Mouse (Mus musculus): ENCODE measurements around the gene Zmym3. TPM values are rescaled to one million over a fixed set of nuclear protein-coding genes. Genes with fewer than 3 reads are reported as not detected.

The Zmym3 gene
- polyA plus RNA-seq, 1 experiment = 11.8 TPM

- TF ChIP-seq POLR2A (IDR thresholded peaks at IDR 0.05; ENCODE audit: low read depth, low read length) = no peak
- TF ChIP-seq CTCF (IDR thresholded peaks at IDR 0.05; ENCODE audit: extremely low read depth, insufficient read length, insufficient replicate concordance, low read depth, low read length) = no peak
- peaks cover 2% of the 10 kb centered on the region; the same call in 1 of the 2 replicates for H3K36me3 ChIP-seq (ENCODE audit: control insufficient read depth, insufficient read depth, low read length)
- WGBS = 49% methylated on average over 5 of the region's 5 CpGs
- no peak overlapping the region for H3K4me3 ChIP-seq (ENCODE audit: low read depth, low read length)
- no peak overlapping the region for H3K27ac ChIP-seq (ENCODE audit: insufficient read depth, low read depth, low read length)
- no peaks in the 10 kb centered on the region for H3K4me1 ChIP-seq (ENCODE audit: control insufficient read depth, insufficient read depth, insufficient read length, low read length)
- H3K27me3 ChIP-seq (ENCODE audit: control insufficient read depth, insufficient read depth, low read length) = no peaks in the 10 kb centered on the region
Measured at GRCm38 (mm10) chrX:101388866-101389537, 31.6 kb downstream of the Zmym3 start.

- no peak for TF ChIP-seq POLR2A (IDR thresholded peaks at IDR 0.05; ENCODE audit: low read depth, low read length)
- Histone ChIP-seq H3K4me3 (ENCODE audit: low read depth, low read length) (no peak overlapping the region), H3K27ac (ENCODE audit: insufficient read depth, low read depth, low read length) (no peak overlapping the region), H3K36me3 (ENCODE audit: control insufficient read depth, insufficient read depth, low read length) (peaks cover 2% of the 10 kb centered on the region; the same call in 1 of the 2 replicates), H3K4me1 (ENCODE audit: control insufficient read depth, insufficient read depth, insufficient read length, low read length) (no peaks in the 10 kb centered on the region), H3K27me3 (ENCODE audit: control insufficient read depth, insufficient read depth, low read length) (no peaks in the 10 kb centered on the region)
- 62% methylated on average over 4 of the region's 4 CpGs for WGBS
Measured at GRCm38 (mm10) chrX:101386222-101386621, 34.4 kb downstream of the Zmym3 start.

- Histone ChIP-seq H3K4me3 (ENCODE audit: low read depth, low read length) (no peak overlapping the region), H3K27ac (ENCODE audit: insufficient read depth, low read depth, low read length) (no peak overlapping the region), H3K27me3 (ENCODE audit: control insufficient read depth, insufficient read depth, low read length) (no peaks in the 10 kb centered on the region), H3K4me1 (ENCODE audit: control insufficient read depth, insufficient read depth, insufficient read length, low read length) (no peaks in the 10 kb centered on the region; the same call in 1 of the 2 replicates), H3K36me3 (ENCODE audit: control insufficient read depth, insufficient read depth, low read length) (peaks cover 2% of the 10 kb centered on the region; the same call in 1 of the 2 replicates)
- 63% methylated on average over 32 of the region's 32 CpGs for WGBS
- TF ChIP-seq POLR2A (IDR thresholded peaks at IDR 0.05; ENCODE audit: low read depth, low read length) (no peak), CTCF (IDR thresholded peaks at IDR 0.05; ENCODE audit: extremely low read depth, insufficient read length, insufficient replicate concordance, low read depth, low read length) (no peak)
Measured at GRCm38 (mm10) chrX:101384439-101385137, 36.1 kb downstream of the Zmym3 start.

GRCm38 (mm10) chrX:101383455-101383854 is 37.2 kb downstream of the Zmym3 start:
- WGBS = 60% methylated on average over 18 of the region's 18 CpGs

GRCm38 (mm10) chrX:101379744-101380143 is 40.9 kb downstream of the Zmym3 start:
- H3K4me1 ChIP-seq (ENCODE audit: control insufficient read depth, insufficient read depth, insufficient read length, low read length) = no peaks in the 10 kb centered on the region; the same call in 1 of the 2 replicates
- peaks cover 2% of the 10 kb centered on the region; the same call in 1 of the 2 replicates for H3K36me3 ChIP-seq (ENCODE audit: control insufficient read depth, insufficient read depth, low read length)
- peak overlapping the region; percentile 80; the same call in 1 of the 2 replicates for H3K27ac ChIP-seq (ENCODE audit: insufficient read depth, low read depth, low read length)
- no peak for TF ChIP-seq POLR2A (IDR thresholded peaks at IDR 0.05; ENCODE audit: low read depth, low read length)
- TF ChIP-seq CTCF (IDR thresholded peaks at IDR 0.05; ENCODE audit: extremely low read depth, insufficient read length, insufficient replicate concordance, low read depth, low read length) = no peak
- no peak overlapping the region for H3K4me3 ChIP-seq (ENCODE audit: low read depth, low read length)
- H3K27me3 ChIP-seq (ENCODE audit: control insufficient read depth, insufficient read depth, low read length) = no peaks in the 10 kb centered on the region
- WGBS = 25% methylated on average over 1 of the region's 1 CpGs

More at GRCm38 (mm10) chrX:101383455-101383854, 37.2 kb downstream of the Zmym3 start:
- H3K4me3 ChIP-seq (ENCODE audit: low read depth, low read length) = no peak overlapping the region
- peaks cover 2% of the 10 kb centered on the region; the same call in 1 of the 2 replicates for H3K36me3 ChIP-seq (ENCODE audit: control insufficient read depth, insufficient read depth, low read length)
- H3K27me3 ChIP-seq (ENCODE audit: control insufficient read depth, insufficient read depth, low read length) = no peaks in the 10 kb centered on the region
- TF ChIP-seq POLR2A (IDR thresholded peaks at IDR 0.05; ENCODE audit: low read depth, low read length) (no peak), CTCF (IDR thresholded peaks at IDR 0.05; ENCODE audit: extremely low read depth, insufficient read length, insufficient replicate concordance, low read depth, low read length) (no peak)
- H3K27ac ChIP-seq (ENCODE audit: insufficient read depth, low read depth, low read length) = no peak overlapping the region
- no peaks in the 10 kb centered on the region; the same call in 1 of the 2 replicates for H3K4me1 ChIP-seq (ENCODE audit: control insufficient read depth, insufficient read depth, insufficient read length, low read length)

- H3K4me3 ChIP-seq (ENCODE audit: low read depth, low read length) = peak overlapping the region; percentile 58
- no peaks in the 10 kb centered on the region for H3K27me3 ChIP-seq (ENCODE audit: control insufficient read depth, insufficient read depth, low read length)
- no peaks in the 10 kb centered on the region for H3K36me3 ChIP-seq (ENCODE audit: control insufficient read depth, insufficient read depth, low read length)
- H3K4me1 ChIP-seq (ENCODE audit: control insufficient read depth, insufficient read depth, insufficient read length, low read length) = no peaks in the 10 kb centered on the region; the same call in 1 of the 2 replicates
- no peak for TF ChIP-seq CTCF (IDR thresholded peaks at IDR 0.05; ENCODE audit: extremely low read depth, insufficient read length, insufficient replicate concordance, low read depth, low read length)
- peak; percentile 57; the same call in 1 of the 2 replicates for TF ChIP-seq POLR2A (IDR thresholded peaks at IDR 0.05; ENCODE audit: low read depth, low read length)
- peak overlapping the region; percentile 89 for H3K27ac ChIP-seq (ENCODE audit: insufficient read depth, low read depth, low read length)
- 23% methylated on average over 4 of the region's 4 CpGs for WGBS
Measured at GRCm38 (mm10) chrX:101377076-101377475, 43.6 kb downstream of the Zmym3 start.
